ENCODE assay signal across 8 mouse cellular contexts in genomic region chr6:148946409-148946742, GRCm38 (mm10). TPM values are rescaled to one million over a fixed set of nuclear protein-coding genes. Genes with fewer than 3 reads are reported as not detected.
DNase-seq lines count a peak whose midpoint lies in the region; ATAC-seq lines count a peak whose summit lies in the region.

Gene Sinhcaf, minus strand, starts transcription at chr6:148946467.

- 1% methylated on average over 44 of the region's 47 CpGs for WGBS in hindbrain, embryonic 12.5 days

- no peaks in the 10 kb centered on the region for H3K36me3 ChIP-seq in hindbrain, embryonic 12.5 days

- H3K9ac ChIP-seq in hindbrain, embryonic 12.5 days: peak within 1 kb of the TSS; percentile 94

- peaks cover 20% of the 10 kb centered on the region for H3K4me1 ChIP-seq in hindbrain, embryonic 12.5 days

- H3K4me3 ChIP-seq in hindbrain, embryonic 12.5 days: peak within 1 kb of the TSS; percentile 95

- DNase-seq in NIH3T3 (ENCODE audit: low read depth): peak; percentile 100
- peak; percentile 96 to 99 for DNase-seq in cerebellum, postnatal 10 days
- peak; percentile 88 to 92 for DNase-seq in frontal cortex, postnatal 10 days (ENCODE audit: low spot score in 2 of 2)
- peak; percentile 88 to 97 for DNase-seq in layer of hippocampus, postnatal 14 days (ENCODE audit: low spot score in 2 of 2)
- peak; percentile 98 for DNase-seq in lung, postnatal 14 days
- DNase-seq in retina, adult 2 months (ENCODE audit: low read depth, low spot score): peak; percentile 80
- peak; percentile 99 to 100 for DNase-seq in thymus, postnatal 36 days

- H3K9me3 ChIP-seq in hindbrain, embryonic 12.5 days (replicated peaks): no peaks in the 10 kb centered on the region

- H3K4me2 ChIP-seq in hindbrain, embryonic 12.5 days (replicated peaks): peak within 1 kb of the TSS; percentile 69

- no peaks in the 10 kb centered on the region for H3K27me3 ChIP-seq in hindbrain, embryonic 12.5 days

- H3K27ac ChIP-seq in hindbrain, embryonic 12.5 days: peak within 1 kb of the TSS; percentile 90

- ATAC-seq in hindbrain, embryonic 12.5 days (ENCODE audit: low FRiP score): peak; percentile 84

RNA-seq across cellular contexts. Expression of gene Sinhcaf, which starts in this region (rescaled TPM):
- polyA plus RNA-seq in hindbrain, embryonic 12.5 days (2016; fragmentation: Nextera tagmentation; extraction: Ambion mirVana): 164 and 166 TPM in 2 replicates
- total RNA-seq in layer of hippocampus, postnatal 14 days (2021): 1 to 10 TPM; 5.9 to 9.6 TPM

Comparison
In these comparisons a context has a peak if more than half of its experiments do, and no peak if none do; other contexts are left out.
1. Peak in every context shown above with its lines: DNase-seq, ATAC-seq, H3K4me3 ChIP-seq and H3K27ac ChIP-seq.